Mouse (Mus musculus) C2C12 (cell line): ENCODE measurements around the gene Cep170b. TPM values are rescaled to one million over a fixed set of nuclear protein-coding genes. Genes with fewer than 3 reads are reported as not detected.

ENCODE experiments used
- H3K27me3 ChIP-seq: one replicate; pipeline ENCODE4 v1.6.1; 2011; ENCODE audit not compliant: control insufficient read depth, insufficient read depth, insufficient read length
- H3K36me3 ChIP-seq: one replicate; pipeline ENCODE4 v1.6.1; 2011; ENCODE audit not compliant: control insufficient read depth, insufficient read depth
- H3K4me3 ChIP-seq: one replicate; pipeline ENCODE4 v1.5.1; 2011; ENCODE audit warnings: mild to moderate bottlenecking, control low read depth; ENCODE audit not compliant: poor library complexity, insufficient read depth, severe bottlenecking
- H3K79me2 ChIP-seq: one replicate; pipeline ENCODE4 v1.6.1; 2011; ENCODE audit not compliant: control insufficient read depth, insufficient read depth
- H3K79me3 ChIP-seq: one replicate; pipeline ENCODE4 v1.6.1; 2011; ENCODE audit warnings: low read depth, control low read depth
- H3ac ChIP-seq: one replicate; pipeline ENCODE3; 2011; ENCODE audit warnings: low read depth; ENCODE audit not compliant: control insufficient read depth, insufficient read length
- CEBPB ChIP-seq: IDR thresholded peaks from one replicate; pipeline ENCODE4 v1.6.1; 2011; ENCODE audit warnings: low read depth, mild to moderate bottlenecking, control low read depth, moderate library complexity
- CTCF ChIP-seq: IDR thresholded peaks from one replicate; pipeline ENCODE4 v1.5.1; 2011; ENCODE audit not compliant: control insufficient read depth, insufficient read depth, insufficient read length
- FOSL1 ChIP-seq: IDR thresholded peaks from one replicate; pipeline ENCODE4 v1.8.0; 2011; ENCODE audit warnings: mild to moderate bottlenecking, low read length; ENCODE audit not compliant: poor library complexity, insufficient read depth, severe bottlenecking
- MAX ChIP-seq: IDR thresholded peaks from one replicate; pipeline ENCODE4 v1.6.1; 2011; ENCODE audit warnings: mild to moderate bottlenecking, control low read depth
- MYOD1 ChIP-seq: IDR thresholded peaks from one replicate; pipeline ENCODE4 v1.6.1; 2011; ENCODE audit warnings: low read depth; ENCODE audit not compliant: control insufficient read depth, insufficient read length
- MYOG ChIP-seq: IDR thresholded peaks from one replicate; pipeline ENCODE4 v1.6.1; 2011; ENCODE audit not compliant: control insufficient read depth, insufficient read length; ENCODE audit errors: extremely low read depth
- USF1 ChIP-seq: IDR thresholded peaks from one replicate; pipeline ENCODE4 v1.6.1; 2011; ENCODE audit warnings: low read depth, mild to moderate bottlenecking, control low read depth, moderate library complexity
- polyA plus RNA-seq: library from polyadenylated mRNA; unstranded; fragments of >200 nt; fragmentation: generic; extraction: Trizol; gene quantifications from one replicate; pipeline ENCODE4 v1.2.1, GENCODE M21; 2012; ENCODE audit warnings: missing spikeins

The Cep170b gene
- polyA plus RNA-seq, 1 experiment, result 33.3 TPM

- peaks cover 19% of the 10 kb centered on the region for H3K79me2 ChIP-seq
- no peak overlapping the region for H3ac ChIP-seq
- peaks cover 41% of the 10 kb centered on the region for H3K36me3 ChIP-seq
- peaks cover 7% of the 10 kb centered on the region for H3K79me3 ChIP-seq
- TF ChIP-seq FOSL1 (no peak), USF1 (no peak), MAX (no peak), MYOG (no peak), CTCF (no peak), MYOD1 (no peak), CEBPB (no peak)
- no peak overlapping the region for H3K4me3 ChIP-seq
- H3K27me3 ChIP-seq, result no peaks in the 10 kb centered on the region
These were observed 12.3 kb downstream of the Cep170b start for GRCm38 (mm10) chr12:112732591-112732990.

- H3K36me3 ChIP-seq, result peaks cover 36% of the 10 kb centered on the region
- H3K79me2 ChIP-seq, result peaks cover 10% of the 10 kb centered on the region
These were observed 14.0 kb downstream of the Cep170b start for GRCm38 (mm10) chr12:112734108-112734820.

GRCm38 (mm10) chr12:112734881-112735655 lies 14.8 kb downstream of the Cep170b start:
- Histone ChIP-seq H3ac (no peak overlapping the region), H3K79me3 (no peaks in the 10 kb centered on the region), H3K79me2 (peaks cover 2% of the 10 kb centered on the region), H3K27me3 (no peaks in the 10 kb centered on the region), H3K36me3 (peaks cover 31% of the 10 kb centered on the region), H3K4me3 (no peak overlapping the region)
- TF ChIP-seq CEBPB (no peak), CTCF (no peak)

More at GRCm38 (mm10) chr12:112734108-112734820, 14.0 kb downstream of the Cep170b start:
- no peaks in the 10 kb centered on the region for H3K27me3 ChIP-seq
- H3ac ChIP-seq, result no peak overlapping the region
- H3K4me3 ChIP-seq, result no peak overlapping the region
- no peak for TF ChIP-seq MYOD1
- TF ChIP-seq CTCF, result no peak
- H3K79me3 ChIP-seq, result peaks cover 4% of the 10 kb centered on the region

GRCm38 (mm10) chr12:112735896-112736635 lies 15.8 kb downstream of the Cep170b start:
- Histone ChIP-seq H3K36me3 (peaks cover 36% of the 10 kb centered on the region), H3K27me3 (no peaks in the 10 kb centered on the region), H3K4me3 (no peak overlapping the region), H3K79me3 (no peaks in the 10 kb centered on the region), H3K79me2 (no peaks in the 10 kb centered on the region), H3ac (no peak overlapping the region)
- TF ChIP-seq CEBPB (no peak), MYOD1 (no peak), CTCF (no peak), MAX (no peak), USF1 (no peak), FOSL1 (no peak), MYOG (no peak)

GRCm38 (mm10) chr12:112736636-112736925 lies 16.3 kb downstream of the Cep170b start:
- no peak for TF ChIP-seq CTCF
- TF ChIP-seq FOSL1, result no peak
- no peak for TF ChIP-seq USF1
- no peak for TF ChIP-seq MYOD1
- no peak for TF ChIP-seq MAX
- TF ChIP-seq CEBPB, result no peak
- no peak for TF ChIP-seq MYOG
- H3K79me2 ChIP-seq, result no peaks in the 10 kb centered on the region
- no peak overlapping the region for H3K4me3 ChIP-seq
- H3ac ChIP-seq, result no peak overlapping the region
- no peaks in the 10 kb centered on the region for H3K27me3 ChIP-seq
- no peaks in the 10 kb centered on the region for H3K79me3 ChIP-seq
- H3K36me3 ChIP-seq, result peaks cover 33% of the 10 kb centered on the region

GRCm38 (mm10) chr12:112737081-112737480 lies 16.8 kb downstream of the Cep170b start:
- TF ChIP-seq USF1, result no peak
- Histone ChIP-seq H3K4me3 (no peak overlapping the region), H3K79me3 (no peaks in the 10 kb centered on the region), H3K36me3 (peaks cover 28% of the 10 kb centered on the region), H3K79me2 (no peaks in the 10 kb centered on the region), H3K27me3 (no peaks in the 10 kb centered on the region), H3ac (no peak overlapping the region)
